Mouse (Mus musculus) WW6 (cell line): ENCODE data around the gene Gria2.

ENCODE experiments used
- DNase-seq: peaks from one replicate; pipeline ENCODE4 v3.0.0-alpha.2; 2013; ENCODE audit warnings: low read depth, low spot score

The Gria2 gene

DNA sequence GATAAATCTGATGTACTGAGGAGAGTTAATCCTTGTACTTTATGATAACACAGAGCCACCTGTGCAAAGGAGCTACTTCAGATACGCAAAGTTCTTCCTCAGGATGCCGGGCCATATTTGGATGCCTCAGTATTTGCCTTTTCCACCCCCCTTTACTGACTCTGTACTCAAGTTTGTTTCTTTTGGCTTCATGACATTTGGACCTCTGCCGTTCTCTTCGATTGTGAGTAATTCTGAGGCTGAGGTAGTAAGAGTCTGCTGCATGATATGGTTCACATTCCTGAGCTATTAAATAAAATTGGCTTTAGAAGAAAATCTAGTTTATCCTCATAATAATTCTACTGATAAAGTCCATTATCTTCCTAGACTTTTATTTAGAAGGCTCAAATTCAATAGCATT is 26.7 kb downstream of the Gria2 start:
- no peak for DNase-seq

DNA sequence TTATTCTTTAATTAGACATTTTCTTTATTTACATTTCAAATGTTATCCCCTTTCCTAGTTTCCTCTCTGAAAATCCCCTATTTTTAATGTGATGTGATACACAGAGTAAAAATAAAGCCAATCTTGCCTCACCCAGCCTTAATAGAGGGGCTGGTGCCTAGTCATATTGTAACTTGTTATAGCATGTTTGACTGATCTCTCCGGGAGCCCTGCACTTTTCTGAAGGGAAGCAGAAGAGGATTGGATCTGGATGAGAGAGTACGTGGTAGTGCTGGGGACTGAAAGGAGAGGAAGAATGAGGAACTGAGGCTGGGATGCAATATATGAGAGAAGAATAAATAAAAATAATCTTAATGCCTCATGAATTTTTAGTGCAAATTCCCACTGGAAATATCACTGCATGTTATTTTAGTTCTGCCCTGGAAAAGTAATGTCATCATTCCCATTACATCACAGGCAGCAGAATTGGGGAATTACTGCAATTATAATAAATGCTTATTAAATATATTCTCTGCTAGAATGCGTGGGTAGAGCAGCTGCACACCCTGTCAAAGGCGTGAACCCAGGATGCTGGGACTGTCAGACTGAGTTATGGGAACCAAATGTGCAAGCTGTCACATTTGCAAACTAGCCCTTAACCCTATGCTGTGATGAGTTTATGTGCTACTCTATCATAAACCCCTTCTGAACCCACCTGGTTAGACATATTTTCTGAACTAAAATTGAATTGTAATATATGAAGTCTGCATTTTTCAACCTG is 28.4 kb downstream of the Gria2 start:
- no peak for DNase-seq

DNA sequence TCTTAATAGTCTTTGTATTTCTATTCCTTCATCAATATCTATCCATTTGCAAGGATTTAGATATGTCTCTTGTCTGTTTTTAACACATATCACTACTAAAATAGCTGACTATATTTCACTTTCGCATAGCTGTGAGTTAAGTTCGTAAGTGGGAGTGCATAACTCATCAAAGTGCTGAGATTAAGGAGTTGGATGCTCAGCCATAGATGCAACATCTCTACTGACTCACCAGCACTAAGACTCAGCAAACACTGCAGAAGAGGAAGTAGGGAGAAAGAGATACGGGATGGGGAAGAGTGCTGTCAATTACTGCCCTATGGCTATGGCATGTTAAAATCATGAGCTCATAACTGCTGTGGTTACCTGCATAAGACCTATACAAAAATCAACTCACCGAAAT is 29.4 kb downstream of the Gria2 start:
- DNase-seq, result no peak

DNA sequence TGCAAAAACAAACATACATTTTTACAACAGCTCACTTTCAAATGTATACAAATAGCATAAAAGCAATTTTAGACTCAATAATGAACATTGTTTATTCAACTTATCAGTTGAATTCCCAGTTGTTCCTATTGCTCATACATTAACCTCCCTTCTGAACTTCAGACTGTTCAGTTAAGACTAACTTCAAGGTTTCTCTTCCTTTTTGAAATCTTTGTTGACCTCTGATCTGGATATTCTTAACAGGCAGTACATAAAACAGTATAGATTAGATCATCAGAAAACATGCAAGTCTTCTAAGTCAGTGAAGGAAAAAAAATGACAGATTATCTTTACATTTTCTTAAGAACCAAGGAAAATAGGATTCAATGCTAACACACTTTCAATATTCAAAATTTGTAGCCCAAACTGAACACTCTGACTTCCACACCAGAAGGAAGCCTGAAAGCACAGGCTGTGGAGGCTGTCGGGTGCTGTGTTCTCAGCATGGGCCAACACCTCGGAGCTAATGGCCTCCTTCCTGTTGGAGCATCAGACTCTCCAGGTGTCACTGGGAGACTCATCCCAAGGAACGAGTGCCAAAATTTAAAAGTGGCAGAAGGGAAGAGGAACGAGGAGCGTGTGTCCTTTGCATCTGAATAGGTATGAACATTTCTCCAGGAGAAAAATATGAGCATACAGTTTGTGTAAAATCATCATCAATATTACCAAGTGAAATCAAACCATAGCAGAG is 33.0 kb downstream of the Gria2 start:
- no peak for DNase-seq

DNA sequence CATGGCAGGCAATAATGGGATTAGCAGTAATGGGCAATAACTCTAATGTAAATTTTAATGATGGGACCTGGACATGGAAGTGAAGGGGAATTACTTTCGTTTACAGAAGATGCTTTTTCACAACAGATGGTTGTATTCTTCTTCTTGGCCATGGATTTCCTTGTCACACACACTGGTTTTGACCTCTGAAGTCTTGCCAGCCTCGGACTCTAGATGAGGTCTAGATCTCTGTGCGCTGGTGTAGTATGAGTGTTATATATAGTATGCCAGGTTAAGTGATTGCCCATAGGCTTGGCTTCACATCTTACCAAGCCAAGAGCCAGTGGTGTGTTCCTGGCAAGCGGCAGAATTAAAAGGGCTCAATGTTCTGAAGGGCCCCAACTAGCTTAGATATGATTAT is 43.7 kb downstream of the Gria2 start:
- DNase-seq, result no peak

DNA sequence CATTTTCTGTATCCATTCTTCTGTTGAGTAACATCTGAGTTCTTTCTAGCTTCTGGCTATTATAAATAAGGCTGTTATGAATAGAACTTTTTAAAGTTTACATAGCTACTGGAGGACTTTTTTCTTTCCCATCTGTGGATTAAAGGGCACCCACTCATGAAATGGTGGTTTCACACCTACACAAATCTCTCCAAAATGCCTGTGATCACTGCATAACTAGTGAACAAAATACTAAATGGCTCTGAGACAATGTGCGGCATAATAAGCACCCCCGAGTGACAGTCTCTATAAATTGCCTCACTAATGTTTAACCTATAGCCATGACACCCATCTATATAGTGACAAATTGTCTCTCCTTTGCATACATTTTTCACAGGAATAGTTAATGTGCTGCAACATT is 44.3 kb downstream of the Gria2 start:
- DNase-seq, result no peak

DNA sequence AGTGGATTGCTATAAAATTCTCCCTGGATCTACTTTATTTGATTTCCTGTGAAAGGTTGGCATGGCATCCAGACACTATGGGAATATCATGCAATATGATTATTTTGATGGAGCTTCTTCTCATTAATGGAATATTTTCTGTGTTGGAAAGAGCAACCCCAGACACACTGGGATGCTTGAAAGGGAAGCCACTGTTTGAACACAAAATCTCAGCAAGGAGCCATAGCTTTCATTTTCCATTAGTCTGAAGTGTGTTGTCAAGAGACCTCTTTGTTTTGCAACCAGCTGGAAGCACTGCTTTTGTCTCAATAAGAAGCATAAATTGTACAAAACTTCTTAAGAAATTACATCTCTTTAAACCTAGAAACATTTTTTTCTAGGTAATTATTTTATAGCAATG is 51.8 kb downstream of the Gria2 start:
- DNase-seq, result no peak

DNA sequence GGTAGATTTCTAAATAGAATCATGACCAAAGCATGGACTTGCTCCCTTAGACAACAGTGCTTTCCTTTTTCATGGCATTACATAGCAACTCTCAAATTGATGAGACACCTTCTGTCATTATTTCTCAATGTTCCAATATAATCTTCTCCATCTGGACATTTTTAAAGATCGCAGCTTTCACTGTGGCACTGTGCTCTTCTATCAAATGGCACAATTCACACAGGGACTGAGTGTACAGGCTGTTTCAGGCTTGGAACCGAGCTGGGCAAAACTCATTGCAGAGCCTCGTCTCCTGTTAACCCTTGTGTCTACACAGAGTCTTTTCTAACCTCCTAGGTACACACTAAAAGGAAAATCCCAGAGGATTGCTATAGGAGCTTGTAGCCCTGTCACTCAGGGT is 77.4 kb downstream of the Gria2 start:
- DNase-seq, result no peak

DNA sequence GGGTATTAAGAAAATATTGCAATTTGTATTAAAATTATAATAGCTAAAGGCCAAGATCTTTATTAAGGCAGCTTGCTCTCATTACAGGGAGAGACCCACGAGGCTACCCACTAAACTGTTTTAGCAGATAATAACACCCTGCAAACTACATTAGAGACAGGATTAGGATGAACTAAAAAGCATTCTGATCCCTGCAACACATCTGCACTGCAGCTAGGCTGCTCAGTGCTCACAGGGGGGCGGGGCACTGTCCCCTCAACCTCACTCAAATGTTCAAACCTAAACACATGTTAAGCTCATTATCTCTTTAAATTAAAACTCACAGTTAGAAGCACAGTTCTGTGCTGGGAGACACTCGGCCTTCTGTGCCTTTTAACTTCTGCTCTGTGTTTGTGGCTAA is 89.5 kb downstream of the Gria2 start:
- DNase-seq, result no peak

DNA sequence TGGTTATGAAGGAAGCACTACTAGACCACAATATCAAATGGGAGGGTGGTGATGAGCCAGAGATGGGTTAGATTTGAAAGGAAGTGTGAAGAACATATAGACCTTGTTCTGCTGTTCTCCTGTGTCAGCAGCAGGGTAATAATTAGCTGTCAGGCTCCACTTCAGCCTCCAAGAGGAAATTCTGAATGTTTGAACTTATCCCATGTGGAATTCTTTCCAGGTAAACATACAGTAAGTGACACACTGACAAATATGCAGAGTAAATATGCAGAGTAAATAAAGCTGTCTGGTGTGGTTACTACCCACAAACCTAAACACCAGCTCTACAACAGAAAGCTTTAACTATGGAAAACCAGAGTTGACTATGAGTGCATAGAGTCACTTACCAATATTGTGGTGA is 93.6 kb downstream of the Gria2 start:
- no peak for DNase-seq

DNA sequence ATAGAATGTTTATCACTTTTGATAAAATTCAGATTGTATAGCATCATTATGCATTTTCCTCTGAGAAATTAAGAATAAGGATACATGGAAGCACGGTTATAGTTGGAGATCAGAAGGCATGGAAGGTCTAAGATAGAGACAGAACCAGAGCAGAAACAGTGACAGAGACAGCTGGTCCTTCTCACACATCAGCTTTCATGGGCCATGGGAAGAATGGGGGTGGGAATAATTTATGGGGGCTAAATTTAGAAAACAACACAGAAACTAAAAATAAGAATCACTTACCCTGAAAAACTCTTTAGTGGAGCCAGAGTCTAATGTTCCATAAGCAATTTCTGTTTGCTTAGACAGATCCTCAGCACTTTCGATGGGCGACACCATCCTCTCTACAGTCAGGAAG is 100.5 kb downstream of the Gria2 start:
- DNase-seq, result no peak

DNA sequence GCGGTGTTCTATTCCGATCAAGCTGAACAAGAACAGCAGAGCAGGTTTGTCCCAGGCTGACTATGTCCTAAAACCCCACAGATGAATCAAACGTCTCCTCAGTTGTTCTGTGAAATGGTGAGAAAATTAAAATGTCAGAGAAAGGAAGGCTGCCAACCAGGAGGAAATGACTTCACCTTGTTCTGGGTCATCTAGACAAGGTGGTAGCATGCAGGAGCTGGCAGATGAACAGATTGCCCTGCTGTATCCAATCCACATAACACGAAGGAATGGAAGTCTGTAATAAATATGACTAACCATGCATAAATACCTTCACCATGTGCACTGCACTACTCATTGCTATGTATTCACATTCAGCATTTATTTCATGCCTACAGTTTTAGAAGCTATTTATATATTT is 105.1 kb downstream of the Gria2 start:
- no peak for DNase-seq

DNA sequence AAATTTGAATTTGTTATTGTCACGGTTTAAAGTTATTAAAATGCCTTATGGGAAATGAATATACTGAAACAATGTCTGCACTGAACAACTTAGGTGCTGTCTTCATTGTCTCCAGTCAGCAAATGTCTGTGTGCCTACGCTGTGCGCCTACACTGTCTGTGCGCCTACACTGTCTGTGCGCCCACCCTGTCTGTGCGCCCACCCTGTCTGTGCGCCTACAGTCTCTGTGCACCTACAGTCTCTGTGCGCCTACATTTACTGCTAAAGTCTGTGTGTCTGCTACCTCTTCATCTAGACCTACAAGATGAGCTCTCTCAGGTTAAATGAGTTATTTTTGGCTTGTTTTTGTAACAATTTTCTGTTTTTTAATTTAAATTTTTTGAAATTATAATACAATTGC is 107.7 kb downstream of the Gria2 start:
- DNase-seq, result no peak

DNA sequence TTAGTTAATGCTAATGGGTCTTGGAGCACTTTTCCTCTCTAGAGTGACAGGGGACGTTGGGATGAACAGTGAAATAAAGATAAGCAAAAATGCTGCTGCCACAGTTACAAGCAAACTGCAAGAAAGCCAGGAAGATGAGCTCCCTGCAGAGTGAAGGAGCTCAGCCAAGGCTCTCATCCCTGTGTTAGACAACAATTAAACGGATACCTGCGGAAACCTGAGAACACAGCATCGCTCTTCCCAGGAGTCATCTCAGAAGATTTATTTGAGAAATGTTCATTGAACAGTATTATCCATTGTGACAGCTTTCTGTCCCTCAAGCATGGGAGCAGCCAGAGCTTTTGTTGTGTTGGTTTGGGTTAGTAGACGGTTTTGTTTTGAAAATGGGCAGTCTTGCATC is 137.5 kb downstream of the Gria2 start:
- no peak for DNase-seq

DNA sequence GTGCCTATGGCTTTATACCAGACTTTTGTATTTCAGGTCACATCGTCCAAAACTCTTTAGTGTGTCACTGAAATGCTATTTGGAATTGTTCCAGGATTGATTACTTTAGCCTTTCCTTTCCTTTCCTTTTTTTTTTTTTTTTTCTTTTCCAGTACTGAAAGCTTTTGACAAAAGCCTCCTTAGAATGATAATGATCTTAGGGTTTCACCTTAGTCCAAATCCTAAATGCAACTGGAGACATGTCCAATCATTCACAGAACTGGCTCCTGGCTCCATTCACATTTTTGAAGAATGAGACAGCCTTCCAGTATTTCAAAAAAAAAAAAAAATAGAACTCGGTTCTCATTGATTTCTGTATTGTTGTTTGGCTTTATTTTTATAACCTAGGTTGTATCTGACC is 139.3 kb downstream of the Gria2 start:
- DNase-seq, result no peak

DNA sequence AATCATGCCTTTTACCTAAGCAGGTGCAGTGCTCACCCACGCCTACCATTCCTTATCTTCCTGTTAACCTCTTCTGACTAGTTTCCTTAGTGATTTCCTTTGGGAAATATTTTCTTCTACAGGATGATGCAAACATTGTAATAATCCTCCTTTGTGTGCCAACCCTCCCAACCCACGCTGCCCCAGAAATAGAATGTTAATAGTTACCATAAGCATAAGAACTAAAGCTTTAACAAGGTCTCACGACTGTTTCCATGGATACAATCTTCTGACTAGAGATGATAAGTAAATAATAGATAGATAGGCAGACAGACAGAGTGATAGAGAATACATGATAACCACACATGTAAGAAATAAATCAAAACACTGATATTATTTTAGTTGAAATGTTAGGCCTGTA is 140.8 kb downstream of the Gria2 start:
- DNase-seq, result no peak

DNA sequence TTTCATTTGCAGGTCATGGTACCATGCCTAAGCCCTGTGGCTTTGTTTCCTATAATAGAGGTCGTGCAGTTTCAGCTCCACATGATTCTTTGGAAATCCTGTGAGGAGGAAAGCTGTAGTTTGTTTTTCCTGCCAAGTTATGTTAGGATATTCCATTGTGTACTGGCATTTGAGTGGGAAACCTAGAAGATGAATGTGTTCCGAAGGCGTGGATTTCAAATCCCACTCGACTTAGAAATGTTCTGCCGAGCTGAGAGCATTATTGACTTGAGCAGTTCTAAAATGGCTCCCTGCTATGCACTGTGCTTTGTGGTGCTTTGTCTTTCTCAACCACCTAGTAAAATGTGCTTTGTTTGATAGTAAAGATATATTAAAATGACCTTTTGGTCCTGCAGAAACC is 150.4 kb downstream of the Gria2 start:
- no peak for DNase-seq
